Mouse (Mus musculus) forebrain, embryonic 11.5 days (tissue): Measurements from ENCODE around the gene Ifnlr1. TPM values are rescaled to one million over a fixed set of nuclear protein-coding genes. Genes with fewer than 3 reads are reported as not detected.

Experiments used
- ATAC-seq: fragments of 200-750 bp; cut with Nextera tagmentation; replicated peaks from 2 replicates; pipeline ENCODE4 v1.8.0; 2017; ENCODE audit warnings: moderate TSS enrichment; ENCODE audit not compliant: low FRiP score
- DNase-seq: peaks from one replicate; pipeline ENCODE4 v3.0.0-alpha.2; 2017; ENCODE audit warnings: low spot score
- H3K27ac ChIP-seq: fragments of 300-500 bp; sonication (generic); 2 replicates; pipeline ENCODE4 v1.5.1; 2014; ENCODE audit warnings: low read depth, low read length
- H3K27me3 ChIP-seq: fragments of 300-500 bp; sonication (generic); 2 replicates; pipeline ENCODE4 v1.6.1; 2014; ENCODE audit warnings: mild to moderate bottlenecking, low read length, mixed read lengths; ENCODE audit not compliant: control insufficient read depth, insufficient read depth
- H3K36me3 ChIP-seq: fragments of 300-500 bp; sonication (generic); 2 replicates; pipeline ENCODE4 v1.6.1; 2014; ENCODE audit warnings: mild to moderate bottlenecking, low read length, moderate library complexity, mixed read lengths; ENCODE audit not compliant: control insufficient read depth, insufficient read depth
- H3K4me1 ChIP-seq: fragments of 300-500 bp; sonication (generic); replicated peaks from 2 replicates; pipeline ENCODE4 v1.6.1; 2014; ENCODE audit warnings: low read length, mixed read lengths; ENCODE audit not compliant: control insufficient read depth, insufficient read depth
- H3K4me2 ChIP-seq: fragments of 300-500 bp; sonication (generic); 2 replicates; pipeline ENCODE4 v1.6.1; 2014; ENCODE audit warnings: low read depth, mild to moderate bottlenecking, low read length, moderate library complexity, mixed read lengths; ENCODE audit not compliant: severe bottlenecking
- H3K4me3 ChIP-seq: fragments of 300-500 bp; sonication (generic); 2 replicates; pipeline ENCODE4 v1.5.1; 2014; ENCODE audit warnings: low read depth, low read length
- H3K9ac ChIP-seq: fragments of 300-500 bp; sonication (generic); 2 replicates; pipeline ENCODE4 v1.6.1; 2014; ENCODE audit warnings: low read length
- H3K9me3 ChIP-seq: fragments of 300-500 bp; sonication (generic); 2 replicates; pipeline ENCODE4 v1.6.1; 2016; ENCODE audit warnings: low read length, mixed read lengths; ENCODE audit not compliant: control insufficient read depth
- whole genome bisulfite sequencing: fragments of 180-500 bp; shearing (Covaris S2); extraction: QIAGEN DNeasy Blood & Tissue Kit; methylation state at CpG from one replicate; pipeline ENCODE4 v1.1.7; 2014; 5-methylcytosine and 5-hydroxymethylcytosine counted together
- polyA plus RNA-seq: library from polyadenylated mRNA; unstranded; fragments of >200 nt; fragmentation: Nextera tagmentation; extraction: Ambion mirVana; gene quantifications from 2 replicates; pipeline ENCODE4 v1.2.1, GENCODE M21; 2014

Ifnlr1 gene
- polyA plus RNA-seq, 1 experiment from 2014 or later: 0.59 TPM

GRCm38 (mm10) chr4:135739672-135740071, 53.6 kb downstream of the Ifnlr1 start:
- Histone ChIP-seq H3K36me3 (no peaks in the 10 kb centered on the region), H3K27me3 (no peaks in the 10 kb centered on the region), H3K4me1 (no peaks in the 10 kb centered on the region), H3K27ac (no peak overlapping the region), H3K9ac (no peak overlapping the region), H3K4me3 (no peak overlapping the region), H3K9me3 (no peaks in the 10 kb centered on the region; the same call in 1 of the 2 replicates), H3K4me2 (no peak overlapping the region)
- no peak for DNase-seq
- WGBS: 93% methylated on average over 14 of the region's 14 CpGs
- no peak for ATAC-seq

- no peaks in the 10 kb centered on the region for H3K4me1 ChIP-seq
- no peaks in the 10 kb centered on the region for H3K36me3 ChIP-seq
- no peak overlapping the region for H3K4me3 ChIP-seq
- no peak overlapping the region for H3K4me2 ChIP-seq
- DNase-seq (no peak), ATAC-seq (no peak)
- WGBS: 70% methylated on average over 6 of the region's 6 CpGs
- H3K27ac ChIP-seq: no peak overlapping the region
- H3K27me3 ChIP-seq: no peaks in the 10 kb centered on the region
- H3K9ac ChIP-seq: no peak overlapping the region
- no peaks in the 10 kb centered on the region for H3K9me3 ChIP-seq
Observed at GRCm38 (mm10) chr4:135743520-135743919, 57.4 kb downstream of the Ifnlr1 start.

- H3K27me3 ChIP-seq: no peaks in the 10 kb centered on the region
- no peak overlapping the region for H3K27ac ChIP-seq
- WGBS: 73% methylated on average over 16 of the region's 16 CpGs
- H3K4me3 ChIP-seq: no peak overlapping the region
- no peak overlapping the region for H3K4me2 ChIP-seq
- no peak overlapping the region for H3K9ac ChIP-seq
- no peaks in the 10 kb centered on the region for H3K36me3 ChIP-seq
- ATAC-seq: no peak
- DNase-seq: no peak
- H3K9me3 ChIP-seq: no peaks in the 10 kb centered on the region
- no peaks in the 10 kb centered on the region for H3K4me1 ChIP-seq
Observed at GRCm38 (mm10) chr4:135744726-135745448, 58.8 kb downstream of the Ifnlr1 start.

- DNase-seq (no peak), ATAC-seq (no peak)
- Histone ChIP-seq H3K9ac (no peak overlapping the region), H3K9me3 (no peaks in the 10 kb centered on the region), H3K4me3 (no peak overlapping the region), H3K4me2 (no peak overlapping the region), H3K27me3 (no peaks in the 10 kb centered on the region), H3K36me3 (no peaks in the 10 kb centered on the region), H3K4me1 (no peaks in the 10 kb centered on the region), H3K27ac (no peak overlapping the region)
- 82% methylated on average over 10 of the region's 10 CpGs for WGBS
Observed at GRCm38 (mm10) chr4:135745613-135746012, 59.5 kb downstream of the Ifnlr1 start.

- no peaks in the 10 kb centered on the region for H3K27me3 ChIP-seq
- H3K4me3 ChIP-seq: no peak overlapping the region
- 79% methylated on average over 8 of the region's 8 CpGs for WGBS
- no peaks in the 10 kb centered on the region for H3K36me3 ChIP-seq
- no peak overlapping the region for H3K4me2 ChIP-seq
- ATAC-seq (no peak), DNase-seq (no peak)
- no peak overlapping the region for H3K27ac ChIP-seq
- H3K9me3 ChIP-seq: no peaks in the 10 kb centered on the region
- H3K9ac ChIP-seq: no peak overlapping the region
- H3K4me1 ChIP-seq: no peaks in the 10 kb centered on the region
Observed at GRCm38 (mm10) chr4:135750896-135751295, 64.8 kb downstream of the Ifnlr1 start.

GRCm38 (mm10) chr4:135752106-135752778, 66.2 kb downstream of the Ifnlr1 start:
- Histone ChIP-seq H3K36me3 (no peaks in the 10 kb centered on the region), H3K4me3 (no peak overlapping the region), H3K4me2 (no peak overlapping the region), H3K27me3 (no peaks in the 10 kb centered on the region), H3K9me3 (no peaks in the 10 kb centered on the region), H3K27ac (no peak overlapping the region), H3K4me1 (no peaks in the 10 kb centered on the region), H3K9ac (no peak overlapping the region)
- ATAC-seq (no peak), DNase-seq (no peak)
- 82% methylated on average over 7 of the region's 7 CpGs for WGBS

- DNase-seq: no peak
- Histone ChIP-seq H3K27me3 (no peaks in the 10 kb centered on the region), H3K9me3 (no peaks in the 10 kb centered on the region), H3K27ac (no peak overlapping the region), H3K4me3 (no peak overlapping the region), H3K36me3 (no peaks in the 10 kb centered on the region), H3K4me2 (no peak overlapping the region), H3K4me1 (no peaks in the 10 kb centered on the region), H3K9ac (no peak overlapping the region)
- ATAC-seq: no peak
- WGBS: 90% methylated on average over 8 of the region's 8 CpGs
Observed at GRCm38 (mm10) chr4:135752779-135753164, 66.7 kb downstream of the Ifnlr1 start.
